Mouse (Mus musculus) E14TG2a.4 (cell line): Measurements from ENCODE around the gene Fam19a5.

Experiments used
- CTCF ChIP-seq: conservative IDR thresholded peaks from 2 replicates; pipeline ENCODE4 v1.5.1; 2014; ENCODE audit warnings: low read length
- NANOG ChIP-seq: IDR thresholded peaks from 2 replicates; pipeline ENCODE4 v1.6.1; 2014; ENCODE audit warnings: borderline replicate concordance, low read length, mixed read lengths

GRCm38 (mm10) chr15:87545731-87546360 lies 1.7 kb downstream of the Fam19a5 start:
- TF ChIP-seq CTCF: no peak
- TF ChIP-seq NANOG: no peak
